Mouse (Mus musculus) stomach, embryonic 14.5 days (tissue): ENCODE measurements around the gene Ccrl2. TPM values are rescaled to one million over a fixed set of nuclear protein-coding genes. Genes with fewer than 3 reads are reported as not detected.
A peak's percentile ranks its signal among the peaks of the same experiment; 100 is the strongest.

ENCODE experiments used
- ATAC-seq: fragments of 200-750 bp; cut with Nextera tagmentation; 2 replicates; pipeline ENCODE4 v1.8.0; 2017; ENCODE audit warnings: low read depth, moderate TSS enrichment; ENCODE audit not compliant: insufficient number of reproducible peaks, insufficient read depth, low FRiP score
- H3K27ac ChIP-seq: fragments of 300-500 bp; sonication (generic); 2 replicates; pipeline ENCODE4 v1.5.1; 2014; ENCODE audit warnings: mild to moderate bottlenecking, low read length, moderate library complexity, mixed read lengths
- H3K27me3 ChIP-seq: fragments of 300-500 bp; sonication (generic); 2 replicates; pipeline ENCODE4 v1.6.1; 2014; ENCODE audit warnings: low read length, control low read depth, mixed read lengths; ENCODE audit not compliant: control insufficient read depth, insufficient read depth
- H3K36me3 ChIP-seq: fragments of 300-500 bp; sonication (generic); 2 replicates; pipeline ENCODE4 v1.6.1; 2014; ENCODE audit warnings: mild to moderate bottlenecking, control low read depth, low read length, moderate library complexity, mixed read lengths; ENCODE audit not compliant: control insufficient read depth, insufficient read depth
- H3K4me1 ChIP-seq: fragments of 300-500 bp; sonication (generic); 2 replicates; pipeline ENCODE4 v1.6.1; 2014; ENCODE audit warnings: low read length, control low read depth, mixed read lengths; ENCODE audit not compliant: control insufficient read depth, insufficient read depth
- H3K4me2 ChIP-seq: fragments of 300-500 bp; sonication (generic); replicated peaks from 2 replicates; pipeline ENCODE4 v1.6.1; 2014; ENCODE audit warnings: low read depth, low read length, control low read depth
- H3K4me3 ChIP-seq: fragments of 300-500 bp; sonication (generic); 2 replicates; pipeline ENCODE4 v1.5.1; 2014; ENCODE audit warnings: low read depth, low read length, control low read depth
- H3K9ac ChIP-seq: fragments of 300-500 bp; sonication (generic); replicated peaks from 2 replicates; pipeline ENCODE4 v1.6.1; 2014; ENCODE audit warnings: low read depth, mild to moderate bottlenecking, control low read depth, low read length, moderate library complexity, mixed read lengths
- H3K9me3 ChIP-seq: fragments of 300-500 bp; sonication (generic); 2 replicates; pipeline ENCODE4 v1.6.1; 2016; ENCODE audit warnings: low read depth, low read length, control low read depth; ENCODE audit not compliant: control insufficient read depth
- WGBS: fragments of 180-500 bp; shearing (Covaris S2); extraction: QIAGEN DNeasy Blood & Tissue Kit; methylation state at CpG from one replicate; pipeline ENCODE4 v1.1.7; 2014; 5-methylcytosine and 5-hydroxymethylcytosine counted together
- polyA plus RNA-seq: library from polyadenylated mRNA; unstranded; fragments of >200 nt; fragmentation: Nextera tagmentation; extraction: Ambion mirVana; gene quantifications from 2 replicates; pipeline ENCODE4 v1.2.1, GENCODE M21; 2014

Ccrl2 gene
- polyA plus RNA-seq, 1 experiment from 2014 or later, result 2.2 TPM

- ATAC-seq, result no peak
- H3K4me1 ChIP-seq, result no peaks in the 10 kb centered on the region
- H3K27ac ChIP-seq, result no peak overlapping the region
- H3K27me3 ChIP-seq, result no peaks in the 10 kb centered on the region
- H3K9me3 ChIP-seq, result no peaks in the 10 kb centered on the region
- 4% methylated on average over 11 of the region's 11 CpGs for WGBS
- 0 out of 2 replicates have a peak overlapping the region, but pooled peaks have one; percentile 0 for H3K9ac ChIP-seq
- peak overlapping the region; percentile 50 for H3K4me2 ChIP-seq
- no peaks in the 10 kb centered on the region for H3K36me3 ChIP-seq
- H3K4me3 ChIP-seq, result peak overlapping the region; percentile 35
Observed at GRCm38 (mm10) chr9:111056519-111056797, 861 bp downstream of the Ccrl2 start.

- WGBS, result 56% methylated on average over 29 of the region's 29 CpGs
- no peak for ATAC-seq
- H3K27ac ChIP-seq, result no peak overlapping the region
Observed at GRCm38 (mm10) chr9:111055800-111056518, 1.4 kb downstream of the Ccrl2 start.

GRCm38 (mm10) chr9:111054923-111055322, 2.4 kb downstream of the Ccrl2 start:
- Histone ChIP-seq H3K4me3 (no peak overlapping the region), H3K27ac (no peak overlapping the region)
- ATAC-seq, result no peak

More at GRCm38 (mm10) chr9:111055800-111056518, 1.4 kb downstream of the Ccrl2 start:
- Histone ChIP-seq H3K36me3 (no peaks in the 10 kb centered on the region), H3K4me1 (no peaks in the 10 kb centered on the region), H3K9me3 (no peaks in the 10 kb centered on the region), H3K4me3 (peak overlapping the region; percentile 35), H3K4me2 (peak overlapping the region; percentile 50), H3K9ac (0 out of 2 replicates have a peak overlapping the region, but pooled peaks have one; percentile 0), H3K27me3 (no peaks in the 10 kb centered on the region)

GRCm38 (mm10) chr9:111048452-111048851, 8.9 kb downstream of the Ccrl2 start:
- 88% methylated on average over 3 of the region's 3 CpGs for WGBS
- Histone ChIP-seq H3K27me3 (no peaks in the 10 kb centered on the region), H3K4me1 (no peaks in the 10 kb centered on the region), H3K36me3 (no peaks in the 10 kb centered on the region), H3K9ac (no peak overlapping the region), H3K4me3 (no peak overlapping the region), H3K4me2 (no peak overlapping the region), H3K27ac (no peak overlapping the region), H3K9me3 (no peaks in the 10 kb centered on the region)
- ATAC-seq, result no peak

More at GRCm38 (mm10) chr9:111054923-111055322, 2.4 kb downstream of the Ccrl2 start:
- 79% methylated on average over 9 of the region's 9 CpGs for WGBS
- Histone ChIP-seq H3K4me1 (no peaks in the 10 kb centered on the region), H3K36me3 (no peaks in the 10 kb centered on the region), H3K4me2 (no peak overlapping the region), H3K9me3 (no peaks in the 10 kb centered on the region), H3K9ac (no peak overlapping the region), H3K27me3 (no peaks in the 10 kb centered on the region)

- Histone ChIP-seq H3K27ac (no peak overlapping the region), H3K4me1 (no peaks in the 10 kb centered on the region), H3K36me3 (no peaks in the 10 kb centered on the region), H3K9me3 (no peaks in the 10 kb centered on the region), H3K4me3 (no peak overlapping the region), H3K27me3 (no peaks in the 10 kb centered on the region), H3K9ac (no peak overlapping the region), H3K4me2 (no peak overlapping the region)
- 87% methylated on average over 5 of the region's 5 CpGs for WGBS
- ATAC-seq, result no peak
Observed at GRCm38 (mm10) chr9:111047266-111047665, 10.1 kb downstream of the Ccrl2 start.

- Histone ChIP-seq H3K4me1 (no peaks in the 10 kb centered on the region), H3K27me3 (no peaks in the 10 kb centered on the region), H3K4me2 (no peak overlapping the region), H3K27ac (no peak overlapping the region), H3K9ac (no peak overlapping the region), H3K9me3 (no peaks in the 10 kb centered on the region), H3K36me3 (no peaks in the 10 kb centered on the region), H3K4me3 (no peak overlapping the region)
- ATAC-seq, result no peak
- WGBS, result 65% methylated on average over 3 of the region's 3 CpGs
Observed at GRCm38 (mm10) chr9:111046222-111046621, 11.1 kb downstream of the Ccrl2 start.

GRCm38 (mm10) chr9:111042266-111042665, 15.1 kb downstream of the Ccrl2 start:
- Histone ChIP-seq H3K9ac (no peak overlapping the region), H3K4me2 (no peak overlapping the region), H3K4me1 (no peaks in the 10 kb centered on the region), H3K27ac (no peak overlapping the region), H3K4me3 (no peak overlapping the region), H3K27me3 (no peaks in the 10 kb centered on the region), H3K9me3 (no peaks in the 10 kb centered on the region), H3K36me3 (no peaks in the 10 kb centered on the region)
- 88% methylated on average over 5 of the region's 5 CpGs for WGBS
- ATAC-seq, result no peak

GRCm38 (mm10) chr9:111039966-111040365, 17.4 kb downstream of the Ccrl2 start:
- Histone ChIP-seq H3K27me3 (no peaks in the 10 kb centered on the region), H3K9me3 (no peaks in the 10 kb centered on the region), H3K36me3 (no peaks in the 10 kb centered on the region), H3K4me1 (no peaks in the 10 kb centered on the region), H3K27ac (no peak overlapping the region), H3K4me3 (no peak overlapping the region), H3K9ac (no peak overlapping the region), H3K4me2 (no peak overlapping the region)
- no peak for ATAC-seq
- WGBS, result 73% methylated on average over 4 of the region's 4 CpGs

- H3K4me3 ChIP-seq, result no peak overlapping the region
- no peak overlapping the region for H3K27ac ChIP-seq
- WGBS, result 87% methylated on average over 4 of the region's 4 CpGs
- no peak overlapping the region for H3K9ac ChIP-seq
- no peak for ATAC-seq
- H3K9me3 ChIP-seq, result no peaks in the 10 kb centered on the region
- H3K36me3 ChIP-seq, result no peaks in the 10 kb centered on the region
- H3K4me2 ChIP-seq, result no peak overlapping the region
- H3K27me3 ChIP-seq, result no peaks in the 10 kb centered on the region
- no peaks in the 10 kb centered on the region for H3K4me1 ChIP-seq
Observed at GRCm38 (mm10) chr9:111033717-111034116, 23.6 kb downstream of the Ccrl2 start.
